Mouse (Mus musculus): Measurements from ENCODE around the gene Styk1. TPM values are rescaled to one million over a fixed set of nuclear protein-coding genes. Genes with fewer than 3 reads are reported as not detected.
A peak's percentile ranks its signal among the peaks of the same experiment; 100 is the strongest.

Gene Styk1
- total and polyA plus RNA-seq, 2 experiments from 2014 or later = 3.2 to 5.1 TPM

DNA sequence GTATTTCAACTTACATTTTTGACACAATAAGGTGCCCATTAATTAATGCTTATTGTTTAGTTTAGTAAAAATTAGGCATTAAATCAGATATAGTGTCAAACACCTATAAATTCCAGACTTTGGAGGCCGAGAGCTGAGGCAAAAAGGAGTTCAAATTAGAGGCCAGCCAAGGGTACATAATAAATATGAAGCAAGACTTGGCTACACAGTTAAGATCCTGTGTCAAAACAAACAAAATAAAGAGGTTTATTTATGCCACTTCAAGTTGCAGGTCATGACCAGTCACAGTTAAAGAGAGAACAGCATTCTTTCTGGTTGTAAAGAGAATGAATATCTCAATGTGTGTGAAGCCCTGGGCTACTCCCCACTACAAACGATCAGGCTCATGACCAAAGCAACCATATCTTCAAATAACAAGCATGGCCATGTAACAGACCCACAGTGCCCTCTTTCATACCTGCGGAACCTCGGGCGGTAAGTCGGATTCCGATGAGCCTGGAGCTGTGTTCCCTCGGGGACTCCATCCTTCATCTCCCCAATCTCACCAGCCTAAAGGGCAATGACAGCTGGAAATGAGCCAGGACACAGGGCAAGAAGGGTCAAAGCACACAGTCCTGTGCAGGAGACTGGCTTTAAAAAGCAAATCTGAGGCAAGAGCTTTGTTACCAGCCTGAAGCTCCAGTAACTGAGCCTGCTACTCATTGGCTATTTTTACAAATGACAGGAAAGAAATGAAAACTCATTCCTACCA, 16.6 kb upstream of the Styk1 start:
- H3K4me1 ChIP-seq (ENCODE audit: insufficient read depth, low read length) = no peaks in the 10 kb centered on the region
- no peak overlapping the region for H3K4me2 ChIP-seq (ENCODE audit: low read depth, low read length)
- no peak overlapping the region for H3K4me3 ChIP-seq (ENCODE audit: low read length)
- no peaks in the 10 kb centered on the region for H3K9me3 ChIP-seq (ENCODE audit: low read length)
- H3K9ac ChIP-seq (replicated peaks; ENCODE audit: low read length) = no peak overlapping the region
- no peak for TF ChIP-seq CTCF (IDR thresholded peaks at IDR 0.05; ENCODE audit: low read depth)
- no peaks in the 10 kb centered on the region for H3K27me3 ChIP-seq (ENCODE audit: insufficient read depth, low read length)
- DNase-seq (ENCODE audit: low spot score) = no peak
- H3K36me3 ChIP-seq (ENCODE audit: insufficient read depth, low read length) = peaks cover 21% of the 10 kb centered on the region
- no peak overlapping the region for H3K27ac ChIP-seq
- WGBS = 77% methylated on average over 8 of the region's 8 CpGs
- no peak for ATAC-seq

DNA sequence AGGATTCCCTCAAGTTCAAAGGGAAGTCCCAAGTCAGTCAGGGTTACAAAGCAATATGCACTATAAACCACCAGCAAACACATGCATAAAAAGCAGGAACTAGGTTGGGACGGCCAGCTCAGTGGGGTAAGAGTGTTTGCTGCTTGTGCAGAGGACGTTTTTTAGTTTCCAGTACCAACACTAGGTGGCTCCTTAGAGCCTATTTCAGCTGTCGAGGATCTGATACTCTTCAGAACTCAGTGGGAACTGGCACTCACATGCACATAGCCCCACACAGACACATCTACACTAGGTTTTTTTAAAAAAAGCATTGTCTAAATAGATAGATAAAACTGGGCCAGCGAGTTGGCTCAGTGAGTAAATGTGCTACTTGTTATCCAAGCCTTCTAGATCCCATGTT, 13.7 kb upstream of the Styk1 start:
- Histone ChIP-seq H3K27ac (no peak overlapping the region), H3K9me3 (ENCODE audit: low read length) (no peaks in the 10 kb centered on the region), H3K9ac (replicated peaks; ENCODE audit: low read length) (no peak overlapping the region), H3K36me3 (ENCODE audit: insufficient read depth, low read length) (peaks cover 19% of the 10 kb centered on the region), H3K4me1 (ENCODE audit: insufficient read depth, low read length) (no peaks in the 10 kb centered on the region), H3K4me3 (ENCODE audit: low read length) (no peak overlapping the region), H3K4me2 (ENCODE audit: low read depth, low read length) (no peak overlapping the region), H3K27me3 (ENCODE audit: insufficient read depth, low read length) (no peaks in the 10 kb centered on the region)
- WGBS = 44% methylated on average over 4 of the region's 4 CpGs
- ATAC-seq = peak; percentile 82
- peak; percentile 68 for DNase-seq (ENCODE audit: low spot score)
- peak; percentile 73 for TF ChIP-seq CTCF (IDR thresholded peaks at IDR 0.05; ENCODE audit: low read depth)

GRCm38 (mm10) chr6:131364353-131364752, 11.0 kb upstream of the Styk1 start:
- Histone ChIP-seq H3K27ac (no peak overlapping the region), H3K36me3 (ENCODE audit: insufficient read depth, low read length) (peaks cover 19% of the 10 kb centered on the region), H3K4me1 (ENCODE audit: insufficient read depth, low read length) (no peaks in the 10 kb centered on the region), H3K9me3 (ENCODE audit: low read length) (no peaks in the 10 kb centered on the region), H3K9ac (replicated peaks; ENCODE audit: low read length) (no peak overlapping the region), H3K27me3 (ENCODE audit: insufficient read depth, low read length) (no peaks in the 10 kb centered on the region), H3K4me2 (ENCODE audit: low read depth, low read length) (no peak overlapping the region), H3K4me3 (ENCODE audit: low read length) (no peak overlapping the region)
- 97% methylated on average over 2 of the region's 2 CpGs for WGBS
- ATAC-seq = no peak
- DNase-seq (ENCODE audit: low spot score) = no peak
- no peak for TF ChIP-seq CTCF (IDR thresholded peaks at IDR 0.05; ENCODE audit: low read depth)

GRCm38 (mm10) chr6:131362987-131363765, 9.8 kb upstream of the Styk1 start:
- Histone ChIP-seq H3K9me3 (ENCODE audit: low read length) (no peaks in the 10 kb centered on the region), H3K27ac (no peak overlapping the region), H3K36me3 (ENCODE audit: insufficient read depth, low read length) (peaks cover 17% of the 10 kb centered on the region), H3K4me1 (ENCODE audit: insufficient read depth, low read length) (no peaks in the 10 kb centered on the region), H3K4me2 (ENCODE audit: low read depth, low read length) (no peak overlapping the region), H3K4me3 (ENCODE audit: low read length) (no peak overlapping the region), H3K9ac (replicated peaks; ENCODE audit: low read length) (no peak overlapping the region), H3K27me3 (ENCODE audit: insufficient read depth, low read length) (no peaks in the 10 kb centered on the region)
- no peak for DNase-seq (ENCODE audit: low spot score)
- TF ChIP-seq CTCF (IDR thresholded peaks at IDR 0.05; ENCODE audit: low read depth) = no peak
- 86% methylated on average over 7 of the region's 7 CpGs for WGBS
- no peak for ATAC-seq

DNA sequence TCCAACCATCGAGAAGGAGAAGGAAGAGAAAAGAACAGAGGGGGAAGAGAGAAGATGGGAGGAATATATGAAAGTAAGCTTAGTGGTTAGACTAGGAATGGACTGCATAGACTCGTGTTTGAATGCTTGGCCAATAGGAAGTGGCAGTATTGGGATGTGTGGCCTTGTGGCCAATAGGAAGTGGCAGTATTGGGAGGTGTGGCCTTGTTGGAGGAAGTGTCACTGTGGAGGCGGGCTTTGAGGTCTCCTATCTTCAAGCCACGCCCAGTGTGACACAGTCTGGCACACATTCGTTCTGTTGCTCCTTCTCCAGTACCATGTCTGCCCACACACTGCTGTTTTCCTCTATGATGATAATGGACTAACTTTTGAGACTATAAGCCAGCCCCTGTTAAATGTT, 7.3 kb upstream of the Styk1 start:
- ATAC-seq (peak; percentile 61; the same call in 1 of the 2 replicates), DNase-seq (ENCODE audit: low spot score) (no peak)
- no peak overlapping the region for H3K4me3 ChIP-seq (ENCODE audit: low read length)
- no peak overlapping the region for H3K27ac ChIP-seq
- H3K27me3 ChIP-seq (ENCODE audit: insufficient read depth, low read length) = no peaks in the 10 kb centered on the region
- TF ChIP-seq CTCF (IDR thresholded peaks at IDR 0.05; ENCODE audit: low read depth) = no peak
- H3K36me3 ChIP-seq (ENCODE audit: insufficient read depth, low read length) = peaks cover 4% of the 10 kb centered on the region
- no peaks in the 10 kb centered on the region for H3K9me3 ChIP-seq (ENCODE audit: low read length)
- 75% methylated on average over 5 of the region's 5 CpGs for WGBS
- no peak overlapping the region for H3K9ac ChIP-seq (replicated peaks; ENCODE audit: low read length)
- no peak overlapping the region for H3K4me2 ChIP-seq (ENCODE audit: low read depth, low read length)
- H3K4me1 ChIP-seq (ENCODE audit: insufficient read depth, low read length) = no peaks in the 10 kb centered on the region

DNA sequence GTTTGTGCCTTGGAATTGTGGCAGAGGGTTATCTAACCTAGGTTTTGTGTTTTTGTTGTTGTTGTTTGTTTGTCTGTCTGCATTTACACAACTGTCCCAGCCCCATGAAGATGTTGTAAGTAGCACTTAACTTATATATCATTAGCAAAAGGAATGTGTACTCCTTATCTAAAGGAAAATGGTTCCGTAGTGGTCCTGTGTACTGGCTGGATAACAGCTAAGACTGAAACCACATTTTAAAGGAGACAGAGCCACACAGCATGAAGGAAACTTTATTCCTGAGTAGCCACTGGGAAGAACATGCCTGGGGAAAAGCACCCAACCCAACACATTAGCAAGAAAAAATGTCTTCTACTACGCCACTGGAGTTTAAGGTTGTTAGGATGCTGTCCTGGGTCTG, 6.1 kb upstream of the Styk1 start:
- Histone ChIP-seq H3K4me2 (ENCODE audit: low read depth, low read length) (no peak overlapping the region), H3K4me3 (ENCODE audit: low read length) (no peak overlapping the region), H3K27me3 (ENCODE audit: insufficient read depth, low read length) (no peaks in the 10 kb centered on the region), H3K27ac (no peak overlapping the region), H3K4me1 (ENCODE audit: insufficient read depth, low read length) (no peaks in the 10 kb centered on the region), H3K9ac (replicated peaks; ENCODE audit: low read length) (no peak overlapping the region), H3K36me3 (ENCODE audit: insufficient read depth, low read length) (peaks cover 4% of the 10 kb centered on the region), H3K9me3 (ENCODE audit: low read length) (no peaks in the 10 kb centered on the region)
- 88% methylated on average over 2 of the region's 2 CpGs for WGBS
- no peak for TF ChIP-seq CTCF (IDR thresholded peaks at IDR 0.05; ENCODE audit: low read depth)
- ATAC-seq (no peak), DNase-seq (ENCODE audit: low spot score) (no peak)

GRCm38 (mm10) chr6:131354913-131355312, 1.5 kb upstream of the Styk1 start:
- Histone ChIP-seq H3K9ac (replicated peaks; ENCODE audit: low read length) (no peak overlapping the region), H3K27me3 (ENCODE audit: insufficient read depth, low read length) (no peaks in the 10 kb centered on the region), H3K9me3 (ENCODE audit: low read length) (no peaks in the 10 kb centered on the region), H3K27ac (no peak overlapping the region), H3K4me3 (ENCODE audit: low read length) (no peak overlapping the region), H3K4me2 (ENCODE audit: low read depth, low read length) (no peak overlapping the region), H3K4me1 (ENCODE audit: insufficient read depth, low read length) (no peaks in the 10 kb centered on the region), H3K36me3 (ENCODE audit: insufficient read depth, low read length) (no peaks in the 10 kb centered on the region)
- no peak for ATAC-seq
- WGBS = 61% methylated on average over 4 of the region's 4 CpGs
- no peak for TF ChIP-seq CTCF (IDR thresholded peaks at IDR 0.05; ENCODE audit: low read depth)
- DNase-seq (ENCODE audit: low spot score) = no peak
